Mouse (Mus musculus) limb, embryonic 14.5 days (tissue): Measurements from ENCODE around the gene Dcp1a. TPM values are rescaled to one million over a fixed set of nuclear protein-coding genes. Genes with fewer than 3 reads are reported as not detected.
"Not testable (repeated sequence)": the region's sequence is repeated elsewhere in the genome, so short reads cannot be mapped to it uniquely, and the experiment has no call there.

Experiments
- ATAC-seq: fragments of 200-750 bp; cut with Nextera tagmentation; 2 replicates; pipeline ENCODE4 v1.8.0; 2017; ENCODE audit warnings: low read depth, moderate number of reproducible peaks, moderate TSS enrichment; ENCODE audit not compliant: low FRiP score
- DNase-seq: peaks from one replicate; pipeline ENCODE4 v3.0.0-alpha.2; 2015; ENCODE audit warnings: low spot score
- H3K27ac ChIP-seq: fragments of 300-500 bp; sonication (generic); replicated peaks from 2 replicates; pipeline ENCODE4 v1.5.1; 2014; ENCODE audit warnings: low read depth, mild to moderate bottlenecking, low read length, moderate library complexity, mixed read lengths
- H3K27me3 ChIP-seq: fragments of 300-500 bp; sonication (generic); 2 replicates; pipeline ENCODE4 v1.6.1; 2014; ENCODE audit warnings: low read length, mixed read lengths; ENCODE audit not compliant: control insufficient read depth, insufficient read depth
- H3K36me3 ChIP-seq: fragments of 300-500 bp; sonication (generic); 2 replicates; pipeline ENCODE4 v1.6.1; 2014; ENCODE audit warnings: mild to moderate bottlenecking, low read length, moderate library complexity, mixed read lengths; ENCODE audit not compliant: control insufficient read depth, insufficient read depth
- H3K4me1 ChIP-seq: fragments of 300-500 bp; sonication (generic); 2 replicates; pipeline ENCODE4 v1.6.1; 2014; ENCODE audit warnings: antibody characterized with exemption, low read length, mixed read lengths; ENCODE audit not compliant: control insufficient read depth, insufficient read depth
- H3K4me2 ChIP-seq: fragments of 300-500 bp; sonication (generic); replicated peaks from 2 replicates; pipeline ENCODE4 v1.6.1; 2014; ENCODE audit warnings: low read depth, mild to moderate bottlenecking, low read length, moderate library complexity; ENCODE audit not compliant: severe bottlenecking
- H3K4me3 ChIP-seq: fragments of 300-500 bp; sonication (generic); replicated peaks from 2 replicates; pipeline ENCODE4 v1.5.1; 2014; ENCODE audit warnings: low read length
- H3K9ac ChIP-seq: fragments of 300-500 bp; sonication (generic); 2 replicates; pipeline ENCODE4 v1.6.1; 2014; ENCODE audit warnings: mild to moderate bottlenecking, low read depth, low read length, moderate library complexity; ENCODE audit not compliant: severe bottlenecking
- H3K9me3 ChIP-seq: fragments of 300-500 bp; sonication (generic); 2 replicates; pipeline ENCODE4 v1.6.1; 2016; ENCODE audit warnings: low read length; ENCODE audit not compliant: control insufficient read depth
- POLR2A ChIP-seq: fragments of 200-500 bp; IDR thresholded peaks from 2 replicates; pipeline ENCODE4 v1.8.0; 2012; ENCODE audit warnings: inconsistent platforms, mild to moderate bottlenecking, moderate library complexity, borderline replicate concordance; ENCODE audit not compliant: insufficient read depth, insufficient read length; ENCODE audit errors: extremely low read depth
- WGBS: fragments of 180-500 bp; shearing (Covaris S2); extraction: QIAGEN DNeasy Blood & Tissue Kit; methylation state at CpG from one replicate; pipeline ENCODE4 v1.1.7; 2014; 5-methylcytosine and 5-hydroxymethylcytosine counted together
- polyA plus RNA-seq, 2 experiments: library from polyadenylated mRNA; depleted of rRNA in 1 of 2; stranded (reverse) in 1 of 2; unstranded in 1 of 2; fragments of >200 nt; fragmentation: Nextera tagmentation in 1 of 2; extraction: Ambion mirVana in 1 of 2; gene quantifications; 2 replicates each; pipeline versions ENCODE4 v1.2.1 to v1.2.3; 2012 to 2014

Gene Dcp1a
- polyA plus RNA-seq, 2 experiments, result 24.8 to 40.5 TPM

DNA sequence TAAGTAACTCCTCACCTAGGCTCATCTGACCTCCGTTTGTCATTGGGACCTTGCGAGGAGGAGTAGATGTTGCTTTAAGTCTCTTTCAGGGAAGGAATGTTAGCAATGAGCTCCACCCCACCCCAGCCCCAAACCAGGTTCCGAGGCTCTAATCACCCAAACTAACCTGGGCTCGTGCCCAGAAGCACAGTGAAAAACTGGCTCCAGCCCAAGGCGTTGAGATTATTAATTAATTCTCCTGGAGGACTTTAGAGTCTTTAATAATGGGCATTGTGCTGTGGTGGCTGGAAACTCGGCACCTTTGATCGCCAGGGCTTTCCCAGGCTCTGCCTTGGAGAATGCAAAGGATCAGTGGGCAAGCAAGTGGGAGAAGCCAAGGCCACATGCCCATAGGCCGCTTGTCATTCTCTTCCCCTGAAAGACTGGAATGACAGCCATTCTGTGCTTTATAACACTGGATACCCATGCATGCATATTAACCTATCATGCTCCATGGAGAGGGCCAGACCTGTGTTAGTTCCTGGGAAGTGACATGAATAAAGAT lies 51.5 kb downstream of the Dcp1a start:
- 54% methylated on average over 8 of the region's 8 CpGs for WGBS
- DNase-seq (no peak), ATAC-seq (no peak)
- Histone ChIP-seq H3K9ac (no peak overlapping the region), H3K27ac (no peak overlapping the region), H3K4me2 (no peak overlapping the region), H3K4me1 (0 out of 2 replicates have a peak, but pooled peaks cover 2% of the 10 kb centered on the region), H3K36me3 (peaks cover 20% of the 10 kb centered on the region), H3K4me3 (no peak overlapping the region), H3K9me3 (no peaks in the 10 kb centered on the region), H3K27me3 (no peaks in the 10 kb centered on the region)
- TF ChIP-seq POLR2A, result no peak

DNA sequence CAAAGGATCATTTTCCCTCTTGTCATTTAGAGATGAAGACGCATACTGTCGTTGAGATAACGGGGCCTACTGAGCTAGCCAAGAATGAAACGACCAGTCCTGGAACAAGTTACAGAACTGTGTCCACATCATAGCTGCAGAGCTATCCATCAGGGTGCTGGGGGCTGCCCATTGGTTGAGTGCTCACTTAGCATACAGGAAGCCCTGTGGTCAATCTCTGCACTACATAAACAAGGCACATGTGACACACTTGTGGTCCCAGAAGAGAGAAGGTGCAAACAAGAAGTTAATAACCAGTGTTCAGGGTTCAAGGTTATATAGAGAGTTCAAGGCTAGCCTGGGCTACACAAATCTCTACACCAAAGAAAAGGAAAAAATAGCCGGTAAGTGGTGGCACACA lies 52.1 kb downstream of the Dcp1a start:
- no peak for ATAC-seq
- TF ChIP-seq POLR2A, result no peak
- Histone ChIP-seq H3K36me3 (peaks cover 14% of the 10 kb centered on the region), H3K4me1 (0 out of 2 replicates have a peak, but pooled peaks cover 2% of the 10 kb centered on the region), H3K9ac (no peak overlapping the region), H3K27ac (no peak overlapping the region), H3K27me3 (no peaks in the 10 kb centered on the region), H3K4me3 (no peak overlapping the region), H3K4me2 (no peak overlapping the region), H3K9me3 (no peaks in the 10 kb centered on the region)
- WGBS, result 88% methylated on average over 5 of the region's 5 CpGs
- no peak for DNase-seq

DNA sequence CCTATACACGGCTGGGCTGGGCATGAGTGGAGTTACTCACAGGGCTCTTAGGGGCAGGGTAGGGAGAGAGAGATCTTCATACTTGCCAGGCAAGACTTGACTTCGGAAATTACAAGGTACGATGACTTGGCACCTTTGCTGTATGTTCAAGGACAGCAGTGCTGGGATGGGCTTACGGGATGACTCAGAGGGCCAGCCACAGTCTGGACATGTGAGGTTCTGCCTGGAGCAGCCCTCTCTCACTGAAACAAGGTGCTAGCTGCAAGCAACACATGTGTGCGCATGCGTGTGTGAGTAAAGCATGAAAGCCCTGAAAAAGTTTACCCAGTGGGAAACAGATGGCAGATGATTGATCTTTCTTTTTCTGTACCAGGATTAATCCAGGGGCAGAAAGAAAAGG lies 52.6 kb downstream of the Dcp1a start:
- Histone ChIP-seq H3K4me2 (no peak overlapping the region), H3K9ac (no peak overlapping the region), H3K9me3 (no peaks in the 10 kb centered on the region), H3K27me3 (no peaks in the 10 kb centered on the region), H3K27ac (no peak overlapping the region), H3K4me3 (no peak overlapping the region), H3K36me3 (peaks cover 14% of the 10 kb centered on the region), H3K4me1 (0 out of 2 replicates have a peak, but pooled peaks cover 2% of the 10 kb centered on the region)
- DNase-seq, result no peak
- no peak for TF ChIP-seq POLR2A
- 93% methylated on average over 6 of the region's 6 CpGs for WGBS
- no peak for ATAC-seq

DNA sequence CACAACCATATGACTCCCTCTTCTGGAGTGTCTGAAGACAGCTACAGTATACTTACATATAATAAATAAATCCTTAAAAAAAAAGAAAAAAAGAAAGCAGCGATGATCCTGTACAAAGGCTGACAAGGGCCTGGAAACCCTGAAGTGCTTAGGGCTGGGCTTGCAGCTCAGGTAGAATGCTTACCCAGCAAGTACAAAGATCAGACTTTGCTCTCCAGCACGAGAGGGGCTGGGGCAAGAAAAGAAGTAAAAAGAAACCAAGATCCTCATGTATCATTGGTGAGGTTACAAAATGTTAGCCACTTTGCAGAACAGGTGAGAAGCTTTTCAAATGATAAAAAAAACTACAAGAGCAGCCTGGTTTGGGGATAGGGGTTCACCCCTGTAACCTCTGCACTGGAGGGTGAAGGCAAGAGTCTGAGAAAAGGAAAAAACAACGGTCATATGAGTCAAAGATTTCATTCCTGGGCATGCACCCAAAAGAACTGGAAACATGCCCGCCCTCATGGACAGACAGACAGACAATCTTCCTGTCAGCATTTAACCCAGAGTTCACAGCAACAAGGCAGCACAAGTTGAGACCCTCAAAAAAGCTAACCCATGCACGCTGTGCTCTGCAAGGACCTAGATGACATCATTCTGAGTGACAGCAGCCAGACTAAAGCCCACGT lies 54.6 kb downstream of the Dcp1a start:
- ATAC-seq (no peak), DNase-seq (no peak)
- 85% methylated on average over 6 of the region's 6 CpGs for WGBS
- Histone ChIP-seq H3K9ac (no peak overlapping the region), H3K4me1 (0 out of 2 replicates have a peak, but pooled peaks cover 2% of the 10 kb centered on the region), H3K4me2 (no peak overlapping the region), H3K9me3 (no peaks in the 10 kb centered on the region), H3K27me3 (no peaks in the 10 kb centered on the region), H3K36me3 (no peaks in the 10 kb centered on the region), H3K4me3 (no peak overlapping the region), H3K27ac (no peak overlapping the region)
- no peak for TF ChIP-seq POLR2A

DNA sequence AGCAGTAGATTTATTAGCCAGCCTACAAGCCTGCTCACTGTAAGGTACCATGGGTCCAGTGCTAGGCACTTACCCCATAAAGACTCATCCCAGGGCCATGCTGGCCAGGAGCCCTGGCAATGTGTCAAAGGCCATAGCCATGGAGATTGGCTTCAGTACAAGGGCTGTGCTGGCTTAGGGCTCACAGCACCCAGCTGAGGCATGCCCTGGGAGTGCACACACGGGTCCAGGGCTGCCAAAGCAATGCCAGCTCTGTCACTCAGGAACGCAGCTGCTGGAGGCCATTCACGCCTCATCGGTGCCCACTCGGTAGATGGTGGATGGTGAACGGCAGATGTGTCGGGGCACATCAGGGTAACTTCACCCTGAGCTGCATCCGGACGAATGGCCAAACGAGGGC lies 62.2 kb downstream of the Dcp1a start:
- 73% methylated on average over 10 of the region's 10 CpGs for WGBS
- no peak for TF ChIP-seq POLR2A
- no peaks in the 10 kb centered on the region for H3K36me3 ChIP-seq
- no peak overlapping the region for H3K27ac ChIP-seq
- ATAC-seq (no peak), DNase-seq (no peak)
- H3K4me1 ChIP-seq, result no peaks in the 10 kb centered on the region
- H3K4me3 ChIP-seq, result no peak overlapping the region
- no peak overlapping the region for H3K4me2 ChIP-seq
- no peak overlapping the region for H3K9ac ChIP-seq
- H3K27me3 ChIP-seq, result no peaks in the 10 kb centered on the region
- H3K9me3 ChIP-seq, result no peaks in the 10 kb centered on the region

DNA sequence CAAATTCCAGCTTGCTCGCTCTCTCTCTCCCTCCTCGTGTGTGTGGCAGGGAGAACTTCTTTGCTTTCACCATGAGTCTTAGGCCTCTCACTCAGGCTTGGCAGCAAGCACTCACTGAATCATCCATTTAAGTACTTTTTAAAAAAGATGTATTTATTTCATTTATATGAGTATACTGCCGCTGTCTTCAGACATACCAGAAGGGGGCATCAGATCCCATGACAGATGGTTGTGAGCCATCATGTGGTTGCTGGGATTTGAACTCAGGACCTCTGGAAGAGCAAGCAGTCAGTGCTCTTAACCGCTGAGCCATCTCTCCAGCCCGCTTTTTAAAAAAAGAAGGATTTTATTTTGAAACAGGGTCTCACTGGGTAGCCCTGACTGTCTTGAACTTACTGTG lies 64.0 kb downstream of the Dcp1a start:
- not testable (repeated sequence) for H3K4me1 ChIP-seq, H3K27ac ChIP-seq, H3K36me3 ChIP-seq, DNase-seq, ATAC-seq, H3K9ac ChIP-seq, H3K9me3 ChIP-seq, H3K27me3 ChIP-seq, H3K4me2 ChIP-seq, H3K4me3 ChIP-seq
- 80% methylated on average over 5 of the region's 5 CpGs for WGBS
